Mouse (Mus musculus): ENCODE results near the gene Lpar4. TPM values are rescaled to one million over a fixed set of nuclear protein-coding genes. Genes with fewer than 3 reads are reported as not detected.

Gene Lpar4
- polyA plus RNA-seq (2014; fragmentation: Illumina TruSeq; extraction: RNeasy Lipid Tissue Mini Kit (QIAGEN cat#74804); ENCODE audit: low read depth, low replicate concordance), result 1.6 TPM

DNA sequence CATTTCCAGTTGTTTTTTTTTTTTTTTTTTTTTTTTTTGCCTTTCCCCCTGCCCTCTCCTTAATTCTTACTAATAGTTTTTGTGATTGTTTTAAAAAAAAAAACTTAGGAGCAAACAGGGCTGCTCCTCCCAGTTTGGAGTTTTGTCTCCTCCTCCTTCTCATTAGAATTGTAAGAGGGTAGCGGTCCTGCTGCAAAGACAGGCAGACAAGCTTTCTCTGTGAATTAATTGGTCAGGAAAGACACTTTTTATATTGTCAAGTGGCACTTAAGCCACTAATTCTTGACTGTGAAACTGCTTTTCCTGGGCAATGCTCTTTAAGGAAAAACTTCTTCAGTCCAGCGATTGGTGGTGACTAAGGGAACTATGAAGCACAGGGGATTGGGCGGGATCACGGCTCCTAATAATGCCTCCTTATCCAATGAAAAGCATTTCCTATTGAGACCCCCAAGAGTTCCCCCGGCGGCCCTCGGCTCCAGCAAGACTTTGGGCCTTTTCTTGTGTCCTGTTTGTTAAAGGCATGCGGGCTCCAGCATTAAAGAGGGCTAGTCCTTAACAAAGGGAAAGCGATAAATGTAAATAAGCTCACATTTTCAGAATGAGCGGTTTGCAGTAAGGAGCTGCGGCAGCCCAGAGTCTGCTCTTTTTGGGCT lies at the start of gene Lpar4:
Gene Lpar4 (plus strand): TSS at position 451 of the 653 bp plus-strand sequence.

Other genes starting within 250 kb of the Lpar4 start
- 1.6 TPM for gene Rtl3, start 80.0 kb upstream of the Lpar4 start, polyA plus RNA-seq (2014; fragmentation: Illumina TruSeq; extraction: RNeasy Lipid Tissue Mini Kit (QIAGEN cat#74804); ENCODE audit: low read depth, low replicate concordance)
- 0.77 TPM for gene P2ry10, start 167.9 kb downstream of the Lpar4 start, polyA plus RNA-seq (2014; fragmentation: Illumina TruSeq; extraction: RNeasy Lipid Tissue Mini Kit (QIAGEN cat#74804); ENCODE audit: low read depth, low replicate concordance)
- gene P2ry10b, start 228.3 kb downstream of the Lpar4 start, polyA plus RNA-seq (2014; fragmentation: Illumina TruSeq; extraction: RNeasy Lipid Tissue Mini Kit (QIAGEN cat#74804); ENCODE audit: low read depth, low replicate concordance), result 0.60 TPM